Mouse (Mus musculus) hindbrain, embryonic 12.5 days (tissue): ENCODE measurements around the gene Cpa1. TPM values are rescaled to one million over a fixed set of nuclear protein-coding genes. Genes with fewer than 3 reads are reported as not detected.

Experiments used
- ATAC-seq: fragments of 200-750 bp; cut with Nextera tagmentation; 2 replicates; pipeline ENCODE4 v1.8.0; 2017; ENCODE audit warnings: moderate TSS enrichment; ENCODE audit not compliant: low FRiP score
- H3K27ac ChIP-seq: fragments of 300-500 bp; sonication (generic); 2 replicates; pipeline ENCODE4 v1.5.1; 2016; ENCODE audit warnings: mild to moderate bottlenecking
- H3K27me3 ChIP-seq: fragments of 300-500 bp; sonication (generic); 2 replicates; pipeline ENCODE4 v1.6.1; 2016; ENCODE audit warnings: mild to moderate bottlenecking
- H3K36me3 ChIP-seq: fragments of 300-500 bp; sonication (generic); 2 replicates; pipeline ENCODE4 v1.6.1; 2016; ENCODE audit warnings: mild to moderate bottlenecking
- H3K4me1 ChIP-seq: fragments of 300-500 bp; sonication (generic); 2 replicates; pipeline ENCODE4 v1.6.1; 2016
- H3K4me2 ChIP-seq: fragments of 300-500 bp; sonication (generic); replicated peaks from 2 replicates; pipeline ENCODE4 v1.6.1; 2016; ENCODE audit warnings: mild to moderate bottlenecking
- H3K4me3 ChIP-seq: fragments of 300-500 bp; sonication (generic); 2 replicates; pipeline ENCODE4 v1.5.1; 2016; ENCODE audit warnings: mild to moderate bottlenecking
- H3K9ac ChIP-seq: fragments of 300-500 bp; sonication (generic); 2 replicates; pipeline ENCODE4 v1.6.1; 2016; ENCODE audit warnings: mild to moderate bottlenecking, moderate library complexity
- H3K9me3 ChIP-seq: fragments of 300-500 bp; sonication (generic); replicated peaks from 2 replicates; pipeline ENCODE4 v1.6.1; 2016; ENCODE audit warnings: mild to moderate bottlenecking
- WGBS: fragments of 180-500 bp; shearing (Covaris S2); methylation state at CpG from one replicate; pipeline ENCODE4 v1.1.7; 2016; 5-methylcytosine and 5-hydroxymethylcytosine counted together
- polyA plus RNA-seq: library from polyadenylated mRNA; unstranded; fragments of >200 nt; fragmentation: Nextera tagmentation; extraction: Ambion mirVana; gene quantifications from 2 replicates; pipeline ENCODE4 v1.2.1, GENCODE M21; 2016

Gene Cpa1
- polyA plus RNA-seq, result 0.30 and 0.34 TPM in 2 replicates

GRCm38 (mm10) chr6:30638674-30639268 is at the start of gene Cpa1:
Gene Cpa1 (plus strand): TSS chr6:30639218.
- Histone ChIP-seq H3K4me1 (peaks cover 16% of the 10 kb centered on the region), H3K27ac (no peak within 1 kb of the TSS), H3K4me3 (no peak within 1 kb of the TSS), H3K36me3 (no peaks in the 10 kb centered on the region), H3K9ac (no peak within 1 kb of the TSS), H3K27me3 (no peaks in the 10 kb centered on the region), H3K4me2 (no peak within 1 kb of the TSS), H3K9me3 (0 out of 2 replicates have a peak, but pooled peaks cover 3% of the 10 kb centered on the region)
- 89% methylated on average over 5 of the region's 5 CpGs for WGBS
- no peak for ATAC-seq

GRCm38 (mm10) chr6:30589819-30590218 is 49.2 kb upstream of the Cpa1 start:
- Histone ChIP-seq H3K4me2 (no peak overlapping the region), H3K27ac (no peak overlapping the region; the same call in 1 of the 2 replicates), H3K9me3 (no peaks in the 10 kb centered on the region), H3K4me3 (no peak overlapping the region), H3K36me3 (no peaks in the 10 kb centered on the region), H3K27me3 (no peaks in the 10 kb centered on the region), H3K9ac (no peak overlapping the region), H3K4me1 (peaks cover 12% of the 10 kb centered on the region; the same call in 1 of the 2 replicates)
- ATAC-seq, result no peak
- 49% methylated on average over 2 of the region's 2 CpGs for WGBS

GRCm38 (mm10) chr6:30591851-30592404 is 47.1 kb upstream of the Cpa1 start:
- Histone ChIP-seq H3K9ac (no peak overlapping the region), H3K4me2 (no peak overlapping the region), H3K27me3 (no peaks in the 10 kb centered on the region), H3K36me3 (no peaks in the 10 kb centered on the region), H3K27ac (peak overlapping the region; percentile 67), H3K9me3 (no peaks in the 10 kb centered on the region), H3K4me3 (no peak overlapping the region), H3K4me1 (peaks cover 21% of the 10 kb centered on the region)
- WGBS, result 71% methylated on average over 5 of the region's 5 CpGs
- ATAC-seq, result no peak

- Histone ChIP-seq H3K4me3 (no peak overlapping the region), H3K9ac (no peak overlapping the region), H3K4me2 (no peak overlapping the region), H3K9me3 (no peaks in the 10 kb centered on the region), H3K36me3 (no peaks in the 10 kb centered on the region), H3K4me1 (peaks cover 19% of the 10 kb centered on the region), H3K27ac (peak overlapping the region; percentile 67), H3K27me3 (no peaks in the 10 kb centered on the region)
- ATAC-seq, result peak; percentile 74
- 57% methylated on average over 10 of the region's 10 CpGs for WGBS
Observed at GRCm38 (mm10) chr6:30592417-30592974, 46.5 kb upstream of the Cpa1 start.

GRCm38 (mm10) chr6:30594364-30594763 is 44.7 kb upstream of the Cpa1 start:
- Histone ChIP-seq H3K27me3 (no peaks in the 10 kb centered on the region), H3K9ac (no peak overlapping the region), H3K4me1 (peaks cover 19% of the 10 kb centered on the region), H3K4me3 (no peak overlapping the region), H3K4me2 (no peak overlapping the region), H3K36me3 (no peaks in the 10 kb centered on the region), H3K9me3 (no peaks in the 10 kb centered on the region), H3K27ac (no peak overlapping the region)
- no peak for ATAC-seq
- WGBS, result 61% methylated on average over 7 of the region's 7 CpGs

- H3K4me1 ChIP-seq, result peaks cover 19% of the 10 kb centered on the region
- H3K27ac ChIP-seq, result no peak overlapping the region
- H3K9ac ChIP-seq, result no peak overlapping the region
- H3K9me3 ChIP-seq, result no peaks in the 10 kb centered on the region
- no peak overlapping the region for H3K4me2 ChIP-seq
- no peak for ATAC-seq
- H3K4me3 ChIP-seq, result no peak overlapping the region
- no peaks in the 10 kb centered on the region for H3K27me3 ChIP-seq
- H3K36me3 ChIP-seq, result no peaks in the 10 kb centered on the region
- 89% methylated on average over 8 of the region's 8 CpGs for WGBS
Observed at GRCm38 (mm10) chr6:30596230-30596898, 42.7 kb upstream of the Cpa1 start.

GRCm38 (mm10) chr6:30600033-30600432 is 39.0 kb upstream of the Cpa1 start:
- no peak for ATAC-seq
- H3K9me3 ChIP-seq, result no peaks in the 10 kb centered on the region
- no peak overlapping the region for H3K9ac ChIP-seq
- H3K4me3 ChIP-seq, result no peak overlapping the region
- no peaks in the 10 kb centered on the region for H3K36me3 ChIP-seq
- 41% methylated on average over 3 of the region's 3 CpGs for WGBS
- no peak overlapping the region for H3K27ac ChIP-seq
- no peaks in the 10 kb centered on the region for H3K27me3 ChIP-seq
- H3K4me2 ChIP-seq, result no peak overlapping the region
- peaks cover 15% of the 10 kb centered on the region for H3K4me1 ChIP-seq

- H3K4me2 ChIP-seq, result no peak overlapping the region
- no peaks in the 10 kb centered on the region for H3K36me3 ChIP-seq
- ATAC-seq, result no peak
- H3K4me3 ChIP-seq, result no peak overlapping the region
- 40% methylated on average over 1 of the region's 1 CpGs for WGBS
- H3K9me3 ChIP-seq, result no peaks in the 10 kb centered on the region
- H3K27ac ChIP-seq, result no peak overlapping the region
- peaks cover 6% of the 10 kb centered on the region for H3K4me1 ChIP-seq
- H3K27me3 ChIP-seq, result no peaks in the 10 kb centered on the region
- H3K9ac ChIP-seq, result no peak overlapping the region
Observed at GRCm38 (mm10) chr6:30600995-30601394, 38.0 kb upstream of the Cpa1 start.

- Histone ChIP-seq H3K36me3 (no peaks in the 10 kb centered on the region), H3K9ac (no peak overlapping the region), H3K27me3 (no peaks in the 10 kb centered on the region), H3K9me3 (no peaks in the 10 kb centered on the region), H3K4me3 (no peak overlapping the region), H3K4me2 (no peak overlapping the region), H3K27ac (no peak overlapping the region), H3K4me1 (0 out of 2 replicates have a peak, but pooled peaks cover 2% of the 10 kb centered on the region)
- no peak for ATAC-seq
- WGBS, result 54% methylated on average over 7 of the region's 7 CpGs
Observed at GRCm38 (mm10) chr6:30604342-30604867, 34.6 kb upstream of the Cpa1 start.

- no peak for ATAC-seq
- H3K27ac ChIP-seq, result no peak overlapping the region
- 94% methylated on average over 4 of the region's 4 CpGs for WGBS
Observed at GRCm38 (mm10) chr6:30605111-30605510, 33.9 kb upstream of the Cpa1 start.

GRCm38 (mm10) chr6:30605672-30606071 is 33.3 kb upstream of the Cpa1 start:
- no peaks in the 10 kb centered on the region for H3K9me3 ChIP-seq
- WGBS, result 91% methylated on average over 5 of the region's 5 CpGs
- H3K27me3 ChIP-seq, result no peaks in the 10 kb centered on the region
- ATAC-seq, result no peak
- H3K4me3 ChIP-seq, result no peak overlapping the region
- H3K36me3 ChIP-seq, result no peaks in the 10 kb centered on the region
- H3K9ac ChIP-seq, result no peak overlapping the region
- H3K4me2 ChIP-seq, result no peak overlapping the region
- no peak overlapping the region for H3K27ac ChIP-seq
- H3K4me1 ChIP-seq, result 0 out of 2 replicates have a peak, but pooled peaks cover 2% of the 10 kb centered on the region

More at GRCm38 (mm10) chr6:30605111-30605510, 33.9 kb upstream of the Cpa1 start:
- H3K27me3 ChIP-seq, result no peaks in the 10 kb centered on the region
- H3K4me1 ChIP-seq, result 0 out of 2 replicates have a peak, but pooled peaks cover 2% of the 10 kb centered on the region
- H3K4me2 ChIP-seq, result no peak overlapping the region
- H3K9ac ChIP-seq, result no peak overlapping the region
- H3K36me3 ChIP-seq, result no peaks in the 10 kb centered on the region
- no peak overlapping the region for H3K4me3 ChIP-seq
- no peaks in the 10 kb centered on the region for H3K9me3 ChIP-seq

GRCm38 (mm10) chr6:30610710-30611109 is 28.3 kb upstream of the Cpa1 start, which contains the start of gene Cpa5:
Gene Cpa5 (plus strand): TSS chr6:30611010.
- 80% methylated on average over 7 of the region's 7 CpGs for WGBS
- Histone ChIP-seq H3K9ac (no peak within 1 kb of the TSS), H3K4me3 (no peak within 1 kb of the TSS), H3K9me3 (no peaks in the 10 kb centered on the region), H3K4me2 (no peak within 1 kb of the TSS), H3K27ac (no peak within 1 kb of the TSS), H3K4me1 (peaks cover 10% of the 10 kb centered on the region), H3K36me3 (no peaks in the 10 kb centered on the region), H3K27me3 (no peaks in the 10 kb centered on the region)
- no peak for ATAC-seq
